Mouse (Mus musculus) T-helper 2 cell (primary cell): ENCODE results near the gene Nucb2.

ENCODE experiments used
- in situ Hi-C: fragments of 300-600 bp; cut with MboI, MseI; formaldehyde crosslinking; loops from one replicate; pipeline ENCODE4 v1.15.1; 2025; ENCODE audit warnings: high pct_unique_total_duplicates

Nucb2 gene

GRCm38 (mm10) chr7:116503879-116504817 lies at the start of gene Nucb2:
TSS of gene Nucb2 (plus strand) at chr7:116504369.
- in situ Hi-C loops: no loop called here

- in situ Hi-C loops: loop anchor here (5.0 kb wide), 1 partner anchor 40 kb away; no protein-coding TSS in a partner anchor
Observed at GRCm38 (mm10) chr7:116456964-116457363, 47.2 kb upstream of the Nucb2 start.

GRCm38 (mm10) chr7:116457391-116457790 lies 46.8 kb upstream of the Nucb2 start:
- in situ Hi-C loops: loop anchor here (5.0 kb wide), 1 partner anchor 40 kb away; no protein-coding TSS in a partner anchor

DNA sequence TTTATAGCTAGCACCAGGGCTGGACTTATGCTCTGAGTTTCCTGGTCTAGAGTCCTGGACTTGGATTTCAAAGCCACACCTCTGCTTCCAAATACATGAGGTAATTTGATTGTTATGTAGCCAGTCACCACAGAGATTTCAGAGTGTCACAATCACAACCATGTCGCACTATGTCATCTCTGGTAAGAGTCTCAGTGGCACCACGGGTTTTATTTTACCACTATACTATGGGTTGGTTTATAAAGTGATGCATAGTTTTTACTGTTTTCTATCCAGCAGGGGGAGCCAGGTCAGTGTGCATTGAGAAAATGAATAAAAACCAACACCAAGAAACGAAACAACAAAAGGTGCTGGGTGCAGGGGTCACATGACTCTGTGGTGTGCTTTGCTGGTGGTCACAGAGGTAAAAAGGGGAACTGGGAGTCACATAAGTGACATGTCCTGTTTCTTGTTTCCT lies 45.2 kb upstream of the Nucb2 start:
- in situ Hi-C loops: loop anchor here (5.0 kb wide), 1 partner anchor 38 kb away; no protein-coding TSS in a partner anchor

DNA sequence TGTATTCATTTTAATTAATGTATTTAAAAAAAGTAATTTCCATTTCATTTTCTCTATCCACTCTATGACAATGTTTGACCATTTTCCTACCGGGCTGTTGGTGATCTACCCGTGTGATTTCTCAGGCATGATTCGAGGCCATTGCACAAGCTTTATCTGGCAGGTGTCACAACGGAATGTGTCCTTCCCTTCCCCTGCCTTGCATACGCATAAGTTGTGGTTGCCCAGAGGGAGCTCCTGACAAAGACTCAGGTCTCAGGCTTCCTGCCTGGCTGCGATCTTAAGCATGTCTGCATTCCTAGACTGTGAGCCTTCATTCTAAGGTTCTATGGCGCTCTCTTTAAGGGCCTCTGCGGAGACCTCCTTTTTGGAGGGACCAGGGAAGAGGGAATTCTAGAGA lies 42.1 kb upstream of the Nucb2 start:
- in situ Hi-C loops: no loop called here

- in situ Hi-C loops: loop anchor here (25.0 kb wide), 1 partner anchor 1636 kb away; the partner anchor contains the start of gene Rps15a
Observed at GRCm38 (mm10) chr7:116475836-116476235, 28.3 kb upstream of the Nucb2 start.

- in situ Hi-C loops: loop anchor here (25.0 kb wide), 1 partner anchor 1636 kb away; the partner anchor contains the start of gene Rps15a
Observed at GRCm38 (mm10) chr7:116476264-116476663, 27.9 kb upstream of the Nucb2 start.

DNA sequence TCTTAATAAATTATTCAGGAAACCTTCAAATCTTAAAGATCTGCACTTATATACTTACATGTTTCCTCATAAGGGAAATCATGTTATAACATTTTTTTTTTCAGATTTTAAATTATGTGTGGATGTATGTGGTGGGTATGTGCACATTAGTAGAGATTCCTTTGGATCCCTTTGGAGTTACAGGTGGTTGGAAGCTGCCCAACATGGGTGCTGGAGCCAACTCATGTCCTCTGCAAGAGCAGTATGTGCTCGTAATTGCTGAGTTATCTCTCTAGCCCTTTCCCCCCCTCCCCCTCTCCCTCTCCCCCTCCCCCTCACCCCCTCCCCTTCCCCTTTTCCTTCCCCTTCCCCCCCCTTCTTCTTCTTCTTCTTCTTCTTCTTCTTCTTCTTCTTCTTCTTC lies 21.1 kb upstream of the Nucb2 start:
- in situ Hi-C loops: loop anchor here (25.0 kb wide), 1 partner anchor 1629 kb away; the partner anchor contains the start of gene Rps15a

DNA sequence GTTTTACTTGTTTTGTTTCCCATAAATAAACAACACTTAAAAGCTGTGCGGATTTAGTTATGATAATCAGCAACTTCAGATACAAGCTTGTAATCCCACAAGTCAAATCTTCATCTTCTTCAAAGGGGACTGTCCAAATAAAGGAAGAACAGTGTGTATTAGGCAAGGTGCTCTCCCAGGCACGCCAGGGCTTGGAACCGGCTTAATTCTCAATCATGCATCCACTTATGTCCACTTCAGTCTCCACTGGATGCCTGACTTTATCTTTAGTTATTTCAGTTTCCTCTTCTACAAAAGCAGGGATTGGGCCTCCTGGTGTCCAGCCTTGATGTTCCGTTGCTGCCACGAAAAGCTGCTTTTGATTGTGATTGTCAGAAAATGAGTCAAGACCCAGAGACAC lies 20.4 kb upstream of the Nucb2 start:
- in situ Hi-C loops: loop anchor here (25.0 kb wide), 1 partner anchor 1629 kb away; the partner anchor contains the start of gene Rps15a

DNA sequence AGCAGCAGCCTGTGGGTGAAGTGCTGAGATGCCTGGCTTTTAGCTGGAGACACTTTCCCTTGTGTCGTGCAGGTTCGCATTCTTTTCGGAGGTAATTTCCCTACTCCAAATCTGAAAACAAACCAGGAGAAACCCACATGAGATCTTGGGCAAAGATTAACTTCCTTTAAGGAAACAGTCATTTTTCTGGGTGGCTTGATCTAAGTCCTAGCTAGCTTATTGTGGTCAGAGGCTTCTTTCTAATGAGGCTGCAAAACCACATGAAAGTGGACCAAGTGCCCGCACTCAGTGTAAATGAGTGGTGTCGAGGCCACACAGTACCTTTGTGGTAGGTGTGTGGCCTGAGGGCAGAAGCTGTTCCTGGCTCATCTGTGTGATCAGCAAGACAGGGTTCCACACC lies 20.0 kb upstream of the Nucb2 start:
- in situ Hi-C loops: loop anchor here (25.0 kb wide), 1 partner anchor 1628 kb away; the partner anchor contains the start of gene Rps15a

GRCm38 (mm10) chr7:116485062-116485601 lies 19.0 kb upstream of the Nucb2 start:
- in situ Hi-C loops: loop anchor here (25.0 kb wide), 1 partner anchor 1627 kb away; the partner anchor contains the start of gene Rps15a

DNA sequence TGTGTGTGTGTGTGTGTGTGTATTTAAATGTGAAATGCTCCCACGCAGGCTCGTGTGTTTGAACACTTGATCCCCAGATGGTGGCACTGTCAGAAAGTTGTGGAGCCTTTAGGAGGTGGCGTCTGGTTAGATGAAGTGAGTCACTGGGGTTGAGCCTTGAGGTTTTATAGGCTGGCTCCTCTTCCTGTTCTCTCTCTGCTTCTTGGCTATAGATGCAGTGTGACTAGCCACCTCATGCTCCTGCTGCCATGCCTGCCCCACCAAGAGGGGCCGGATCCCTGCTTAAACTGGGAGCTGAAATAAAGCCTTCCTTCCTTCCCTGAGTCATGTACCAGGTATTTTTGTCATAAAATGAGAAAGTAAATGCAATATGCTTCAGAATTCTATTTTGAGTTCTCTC lies 13.1 kb upstream of the Nucb2 start:
- in situ Hi-C loops: loop anchor here (25.0 kb wide), 1 partner anchor 1621 kb away; the partner anchor contains the start of gene Rps15a

DNA sequence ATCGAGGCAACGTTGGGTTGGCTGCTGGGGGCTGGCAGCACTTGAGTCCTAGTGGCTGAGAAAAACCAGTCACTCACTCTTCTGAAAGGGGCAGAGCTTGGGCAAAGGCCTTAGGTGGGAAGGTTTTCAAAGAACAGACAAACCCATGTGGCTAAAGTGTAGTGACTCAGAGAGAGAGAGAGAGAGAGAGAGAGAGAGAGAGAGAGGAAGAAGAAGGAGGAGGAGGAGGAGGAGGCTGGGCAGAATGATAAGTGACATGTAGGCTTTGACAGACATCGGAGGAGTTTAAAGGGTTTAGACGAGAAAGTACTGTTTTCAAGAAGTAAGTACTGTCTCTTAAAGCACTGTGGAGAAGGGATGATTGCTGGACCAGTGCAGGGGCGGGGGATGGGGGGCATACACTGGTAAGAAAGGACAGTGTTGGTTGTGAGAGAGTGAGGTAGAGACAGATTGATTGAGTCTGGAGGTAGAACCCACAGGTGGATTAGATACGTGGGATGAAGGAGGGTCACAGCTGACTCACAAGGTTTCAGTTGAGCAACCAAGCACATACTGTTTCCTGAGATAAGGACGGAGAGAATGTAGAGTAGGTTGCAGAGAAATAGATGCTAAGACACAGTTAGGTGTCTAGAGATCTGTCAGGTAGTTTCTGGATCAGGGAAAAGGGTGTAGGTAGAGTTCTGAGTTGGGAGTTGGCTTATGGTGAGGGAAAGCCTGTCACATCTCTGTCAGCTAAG lies 10.7 kb upstream of the Nucb2 start:
- in situ Hi-C loops: loop anchor here (25.0 kb wide), 1 partner anchor 1619 kb away; the partner anchor contains the start of gene Rps15a

GRCm38 (mm10) chr7:116494618-116495017 lies 9.6 kb upstream of the Nucb2 start:
- in situ Hi-C loops: loop anchor here (5.0 to 25.0 kb wide), 2 partner anchors 37 to 1618 kb away; partner anchors contain the start of gene Rps15a

DNA sequence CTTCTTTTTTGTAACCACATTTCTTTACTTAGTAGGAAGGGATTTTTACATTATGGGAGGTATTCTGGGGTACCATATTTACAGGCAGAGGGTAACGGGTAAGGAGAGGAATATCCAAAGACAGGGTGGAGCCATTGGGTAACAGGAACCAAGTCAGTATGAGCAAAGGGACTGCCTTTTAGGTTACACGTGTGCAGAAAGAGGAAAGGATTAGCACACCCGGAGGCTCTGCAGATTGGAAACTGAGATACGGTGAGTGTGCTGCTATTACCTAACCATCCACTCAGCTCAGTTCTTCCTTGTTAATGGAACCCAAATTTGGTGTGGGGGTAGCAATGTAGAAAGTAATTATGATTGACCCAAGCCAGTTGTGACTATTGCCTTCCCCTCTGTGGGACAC lies 7.4 kb upstream of the Nucb2 start:
- in situ Hi-C loops: loop anchor here (5.0 to 25.0 kb wide), 2 partner anchors 39 to 1616 kb away; partner anchors contain the start of gene Rps15a

- in situ Hi-C loops: no loop called here
Observed at GRCm38 (mm10) chr7:116504818-116505170, 625 bp downstream of the Nucb2 start.

DNA sequence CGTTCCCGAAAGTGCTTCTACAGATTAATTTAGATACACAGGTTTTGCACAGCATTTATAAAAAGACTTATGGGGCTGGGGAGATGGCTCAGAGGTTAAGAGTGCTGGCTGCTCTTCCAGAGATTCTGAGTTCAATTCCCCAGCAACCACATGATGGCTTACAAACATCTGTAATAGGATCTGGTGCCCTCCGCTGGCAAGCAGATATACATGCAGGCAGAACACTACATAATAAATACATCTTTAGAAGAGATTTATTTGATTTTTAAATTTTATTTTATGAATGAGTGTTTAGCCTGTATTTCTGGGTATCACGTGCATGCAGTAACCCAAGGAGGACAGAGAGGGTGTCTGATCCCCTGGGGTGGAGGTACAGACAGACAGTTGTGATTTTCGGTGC lies 9.9 kb downstream of the Nucb2 start:
- in situ Hi-C loops: no loop called here

DNA sequence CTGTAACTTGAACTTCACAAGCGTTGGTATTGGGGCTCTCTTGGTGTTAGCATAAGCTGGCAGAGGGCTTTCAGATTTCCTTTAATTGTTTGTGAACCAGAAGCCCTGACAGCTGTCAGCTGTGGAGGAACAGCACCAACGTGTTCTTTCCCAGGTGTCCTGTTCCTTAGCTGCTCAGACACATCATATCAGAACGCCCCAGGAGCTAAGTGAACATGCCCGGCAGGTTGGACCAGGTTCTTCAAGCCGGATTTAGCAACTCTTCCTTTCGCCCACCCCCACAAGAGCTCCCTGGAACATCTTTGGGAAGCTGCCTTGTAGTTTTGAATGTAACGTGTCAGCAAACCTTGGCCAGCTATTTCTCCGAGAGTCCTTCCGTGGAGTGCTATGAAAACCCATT lies 10.4 kb downstream of the Nucb2 start:
- in situ Hi-C loops: no loop called here

DNA sequence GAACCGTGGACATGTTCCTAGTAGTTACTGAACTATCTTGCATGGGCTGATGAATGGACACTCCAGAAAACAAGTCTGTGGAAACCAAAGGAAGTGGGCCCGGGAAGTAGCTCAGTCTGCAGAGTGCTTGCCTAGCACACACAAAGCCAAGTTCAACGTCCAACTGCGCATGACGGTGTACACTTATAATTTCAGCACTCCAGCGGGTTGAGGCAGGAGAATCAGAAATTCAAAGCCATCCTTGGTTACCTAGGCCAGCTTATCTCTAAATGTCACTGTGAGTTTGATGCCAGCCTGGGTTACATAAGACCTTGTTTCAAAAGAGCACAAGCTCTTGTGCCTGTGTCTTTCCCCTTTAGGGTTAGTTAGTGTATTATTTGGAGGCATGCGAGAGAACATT lies 10.9 kb downstream of the Nucb2 start:
- in situ Hi-C loops: no loop called here

- in situ Hi-C loops: no loop called here
Observed at GRCm38 (mm10) chr7:116515514-116516135, 11.5 kb downstream of the Nucb2 start.

DNA sequence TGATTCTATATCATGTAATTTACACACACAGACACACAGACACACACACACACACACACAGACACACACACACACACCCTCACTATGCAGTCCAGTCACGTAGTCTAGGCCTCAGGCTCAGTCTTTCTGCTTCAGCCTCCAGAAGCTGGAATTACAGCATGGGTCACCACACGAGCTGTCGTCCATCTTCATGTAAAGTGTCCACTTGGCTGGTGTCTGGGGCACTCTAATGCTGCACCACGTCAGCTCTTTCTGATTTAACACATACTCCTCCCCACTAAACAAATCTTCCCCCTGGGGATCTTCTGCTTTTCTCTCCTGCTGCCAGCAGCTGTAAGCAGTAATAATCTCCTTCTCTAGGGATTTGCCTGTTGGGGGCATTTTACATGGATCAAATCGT lies 13.1 kb downstream of the Nucb2 start:
- in situ Hi-C loops: no loop called here
